Mouse (Mus musculus): ENCODE data around the gene Fzd4. TPM values are rescaled to one million over a fixed set of nuclear protein-coding genes. Genes with fewer than 3 reads are reported as not detected.

The Fzd4 gene
- 20.0 TPM for polyA plus RNA-seq (2014; fragmentation: Illumina TruSeq; extraction: RNeasy Lipid Tissue Mini Kit (QIAGEN cat#74804); ENCODE audit: low read depth, low replicate concordance)

DNA sequence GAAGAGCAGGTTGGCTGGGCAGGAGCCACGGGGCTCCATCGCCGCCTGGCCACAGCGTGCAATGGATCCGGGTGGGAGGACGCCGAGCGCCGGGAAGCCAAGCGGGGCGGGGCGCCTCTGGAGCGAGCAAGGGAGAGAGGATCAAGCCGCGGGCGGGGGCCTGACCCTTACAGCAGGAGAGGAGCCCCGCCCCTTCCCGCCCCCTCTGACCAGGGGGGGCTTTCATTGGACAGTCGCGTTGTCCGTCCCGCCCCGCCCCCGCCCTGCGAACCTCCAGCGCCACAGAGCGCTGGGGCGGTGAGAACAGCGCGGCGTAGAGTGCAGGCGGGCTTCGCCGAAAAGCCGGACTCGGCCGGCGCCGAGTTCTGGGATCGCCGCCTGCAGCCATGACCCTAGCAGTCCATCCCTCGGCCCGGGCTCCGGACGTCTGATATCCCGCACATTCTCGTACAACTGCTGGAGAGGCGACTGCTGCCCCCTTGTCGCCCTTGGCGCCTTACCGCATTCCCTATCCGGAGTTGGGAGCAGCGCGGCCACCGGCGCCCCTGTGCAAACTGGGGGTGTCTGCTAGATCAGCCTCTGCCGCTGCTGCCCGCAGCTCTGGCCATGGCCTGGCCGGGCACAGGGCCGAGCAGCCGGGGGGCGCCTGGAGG is at the start of gene Fzd4, which contains the start of gene Tmem135:
TSS of gene Fzd4 (plus strand) at position 275 of the 653 bp plus-strand sequence.
TSS of gene Tmem135 (minus strand) at position 142 of the 653 bp plus-strand sequence.

Other genes starting within 250 kb of the Fzd4 start
- 114 TPM for gene Tmem135, start 133 bp upstream of the Fzd4 start, polyA plus RNA-seq (2014; fragmentation: Illumina TruSeq; extraction: RNeasy Lipid Tissue Mini Kit (QIAGEN cat#74804); ENCODE audit: low read depth, low replicate concordance)
- gene Prss23, start 122.8 kb downstream of the Fzd4 start, polyA plus RNA-seq (2014; fragmentation: Illumina TruSeq; extraction: RNeasy Lipid Tissue Mini Kit (QIAGEN cat#74804); ENCODE audit: low read depth, low replicate concordance), result 5.9 TPM
- not detected for gene Me3, start 228.0 kb downstream of the Fzd4 start, polyA plus RNA-seq (2014; fragmentation: Illumina TruSeq; extraction: RNeasy Lipid Tissue Mini Kit (QIAGEN cat#74804); ENCODE audit: low read depth, low replicate concordance)

Data from liver, adult 10 weeks (tissue).